Mouse (Mus musculus) cerebellum, adult 18-20 months (tissue): ENCODE measurements at regions not wholly inside any gene's neighbourhood (a gene's known extent, or its start where the extent isn't known, plus 50 kb on each side); places are given as distances from the start of the nearest gene placed in this dataset.
"Not testable (repeated sequence)": the region's sequence is repeated elsewhere in the genome, so short reads cannot be mapped to it uniquely, and the experiment has no call there.

Source experiments
- DNase-seq, 2 experiments: peaks; one replicate each; pipeline ENCODE4 v3.0.0; 2021

DNA sequence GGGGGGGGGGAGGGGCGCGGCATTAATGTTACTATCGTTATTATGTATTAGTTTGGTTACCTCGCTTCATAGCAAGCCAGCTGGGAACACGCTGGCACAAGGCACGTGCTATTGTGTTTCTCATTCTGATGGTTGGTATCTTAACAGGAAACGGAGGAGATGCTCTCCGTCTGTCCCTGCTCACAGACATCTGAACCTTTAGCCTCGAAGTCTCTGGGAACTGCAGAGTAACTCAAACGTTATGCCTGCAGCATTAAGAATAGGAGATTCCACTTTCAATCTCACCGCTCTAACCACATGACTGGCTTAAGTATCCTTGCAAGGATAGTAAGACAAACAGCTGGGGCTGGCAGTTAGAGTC lies 80.0 kb downstream of the Nfkbiz start:
- no peak for DNase-seq

DNA sequence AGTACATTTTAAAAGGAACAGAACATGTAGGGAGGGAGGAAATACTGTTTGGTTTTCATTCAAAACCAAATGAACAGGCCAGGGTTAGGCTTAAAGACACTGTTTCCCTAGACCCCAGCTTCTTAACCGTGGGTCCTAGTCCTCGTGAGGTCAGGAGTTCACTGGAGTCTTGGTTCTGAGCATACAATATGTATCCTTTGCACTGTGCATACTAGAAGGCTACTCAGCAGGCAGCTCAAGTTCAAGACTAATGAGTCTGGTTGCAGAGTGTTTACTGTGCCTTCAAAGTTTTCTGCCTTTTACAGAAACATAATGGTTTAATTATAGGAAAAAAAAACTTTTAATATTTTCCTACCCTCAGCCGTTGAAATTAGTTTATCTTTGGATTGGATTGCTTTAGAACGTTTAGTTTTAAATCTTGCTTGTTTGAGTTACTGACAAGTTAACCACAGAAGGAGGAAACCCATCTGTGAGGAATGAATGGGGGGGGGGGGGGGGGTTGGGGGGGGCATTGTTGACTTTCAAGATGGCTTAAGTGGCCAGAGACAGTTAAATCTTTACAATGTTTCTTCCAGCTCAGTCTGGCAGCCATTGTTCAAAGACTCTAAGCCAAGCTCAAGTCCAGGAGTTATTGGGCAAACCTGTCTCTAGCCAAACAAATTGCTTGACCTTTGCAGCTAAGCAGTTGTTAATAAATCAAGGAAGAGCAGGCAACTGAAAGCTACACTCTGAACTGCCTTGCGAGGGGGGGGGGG lies 80.6 kb downstream of the Nfkbiz start:
- no peak for DNase-seq

DNA sequence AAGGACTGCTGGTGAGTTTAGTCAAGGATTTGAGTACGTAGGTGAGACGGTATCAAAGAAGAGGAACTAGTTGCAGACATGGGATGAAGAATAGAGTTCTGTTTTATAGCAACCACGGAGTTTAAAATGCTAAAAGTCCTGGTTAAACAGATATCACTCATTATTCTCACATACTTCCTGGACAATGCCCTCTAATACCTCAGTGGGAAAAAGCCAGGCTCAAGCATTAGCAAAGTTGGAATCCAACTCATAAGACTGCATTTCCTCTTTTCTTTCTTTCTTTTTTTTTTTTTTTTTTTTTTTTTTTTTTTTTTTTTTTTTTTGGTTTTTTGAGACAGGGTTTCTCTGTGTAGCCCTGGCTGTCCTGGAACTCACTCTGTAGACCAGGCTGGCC lies 81.3 kb downstream of the Nfkbiz start:
- not testable (repeated sequence) for DNase-seq

DNA sequence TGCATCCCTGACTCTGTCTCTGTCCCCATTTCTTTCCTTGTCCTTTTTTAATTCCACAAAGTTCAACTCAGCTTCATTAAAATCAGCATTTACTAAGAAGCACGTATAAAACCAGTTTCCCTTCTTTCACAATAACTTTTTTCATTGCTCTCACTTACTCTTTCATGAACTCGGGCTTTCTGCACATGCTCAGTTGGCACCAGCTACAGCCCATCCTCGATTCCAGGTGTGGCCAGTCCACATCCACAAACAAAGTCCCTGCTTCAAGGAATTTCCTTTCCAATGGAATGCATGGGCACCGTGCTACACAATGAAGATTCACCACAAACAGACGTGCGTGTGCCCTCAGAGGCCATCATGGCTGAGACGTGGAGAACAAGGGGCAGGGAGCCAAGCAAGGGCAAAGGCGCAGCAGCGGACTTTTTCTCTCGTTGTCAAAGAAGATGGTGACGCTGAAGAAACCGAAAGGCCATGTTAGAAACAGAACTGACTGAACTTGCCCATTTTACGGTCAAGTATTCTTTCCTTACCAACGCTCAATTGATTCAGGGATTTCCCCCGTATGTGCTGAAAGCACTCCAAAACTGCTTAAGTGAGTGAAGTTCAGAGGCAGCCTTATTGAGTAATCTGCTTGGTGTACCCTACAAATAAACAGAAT lies 81.8 kb downstream of the Nfkbiz start:
- no peak for DNase-seq

DNA sequence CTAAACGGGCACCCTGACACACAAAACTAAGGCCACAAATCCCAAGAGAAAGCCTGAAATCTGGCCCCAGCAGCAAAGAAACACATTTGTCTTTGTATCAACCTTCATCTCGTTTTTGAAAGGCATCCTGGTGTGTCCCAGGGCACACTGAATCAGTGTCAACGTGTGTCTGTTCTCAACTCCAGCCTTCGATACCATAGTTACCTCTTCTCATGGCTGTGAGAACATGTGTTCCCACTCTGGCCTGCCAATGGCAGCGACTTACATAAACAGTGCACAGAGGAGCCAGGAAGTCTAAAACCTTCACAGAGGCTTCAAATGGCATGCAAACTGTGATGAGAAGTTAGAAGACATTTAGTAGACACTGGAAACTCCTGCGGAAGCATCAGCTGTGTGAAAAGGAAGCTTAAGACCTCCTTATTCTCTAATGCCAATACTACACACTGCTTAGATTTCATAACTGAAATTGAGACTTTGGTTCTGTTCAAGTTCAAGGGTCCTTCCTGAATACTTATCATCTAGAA lies 83.3 kb downstream of the Nfkbiz start:
- DNase-seq: no peak

DNA sequence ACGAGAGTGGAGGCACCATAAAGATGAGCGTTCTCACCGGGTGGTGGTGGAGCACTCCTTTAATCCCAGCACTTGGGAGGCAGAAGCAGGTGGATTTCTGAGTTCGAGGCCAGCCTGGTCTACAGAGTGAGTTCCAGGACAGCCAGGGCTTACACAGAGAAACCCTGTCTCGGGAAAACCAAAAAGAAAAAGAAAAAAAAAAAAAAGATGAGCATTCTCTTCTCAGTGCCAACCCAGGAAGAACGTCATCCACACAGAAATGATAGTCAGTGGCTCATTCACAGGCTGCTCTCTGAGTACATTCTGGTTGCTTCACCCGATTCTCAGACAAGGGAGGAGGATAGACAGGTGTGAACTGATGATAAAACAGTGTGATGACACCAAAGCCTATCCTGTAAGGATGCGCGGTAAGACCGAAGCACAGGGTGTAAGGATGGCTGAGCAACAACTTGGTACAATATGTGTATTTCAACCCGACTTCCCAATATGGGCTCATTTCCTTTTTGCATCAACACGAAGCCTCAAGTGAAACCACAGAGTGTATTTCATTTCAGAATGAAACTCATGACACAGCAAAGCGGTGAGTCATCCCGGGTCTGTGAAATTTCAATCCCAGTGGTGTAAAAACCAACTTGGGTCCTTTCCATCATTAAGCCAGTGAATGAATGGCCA lies 84.5 kb downstream of the Nfkbiz start:
- DNase-seq: no peak

DNA sequence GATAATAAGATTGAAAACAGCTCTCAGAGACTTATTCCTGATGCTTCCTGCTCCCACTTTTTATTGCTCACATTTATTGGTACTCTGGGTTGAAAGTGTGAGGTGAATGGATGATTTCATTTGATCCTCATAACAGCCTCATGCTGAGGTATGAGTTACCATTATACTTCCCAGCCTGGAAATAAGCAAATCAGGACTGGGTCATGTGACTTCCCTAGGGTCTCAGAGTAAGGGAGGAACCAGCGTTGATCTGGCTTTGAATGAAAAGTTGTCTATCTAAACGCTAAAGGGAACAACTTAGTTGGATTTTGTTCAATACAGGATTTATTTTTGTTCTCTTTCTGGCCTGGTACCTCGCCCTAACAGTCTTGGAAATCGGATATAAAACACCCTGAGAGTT lies 85.3 kb downstream of the Nfkbiz start:
- no peak for DNase-seq

DNA sequence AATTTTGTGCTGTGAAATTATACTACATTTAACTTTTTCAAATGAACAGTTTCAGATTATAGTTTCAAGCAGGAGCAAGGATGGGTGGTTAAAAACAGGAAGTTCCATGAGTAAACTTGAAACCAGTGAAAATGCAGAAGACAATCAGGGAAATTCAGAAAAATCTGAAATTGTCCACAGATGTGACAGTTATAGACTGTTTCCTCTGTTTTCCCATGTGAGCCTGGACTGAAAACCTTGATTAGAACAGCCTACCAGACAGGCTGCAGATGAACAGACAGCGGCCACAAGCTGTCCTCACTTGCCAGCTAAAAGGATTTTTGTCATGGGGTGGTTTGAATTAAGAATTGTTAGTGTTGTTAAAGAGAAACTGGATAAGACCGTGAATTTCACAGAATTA lies 91.4 kb downstream of the Nfkbiz start:
- no peak for DNase-seq

DNA sequence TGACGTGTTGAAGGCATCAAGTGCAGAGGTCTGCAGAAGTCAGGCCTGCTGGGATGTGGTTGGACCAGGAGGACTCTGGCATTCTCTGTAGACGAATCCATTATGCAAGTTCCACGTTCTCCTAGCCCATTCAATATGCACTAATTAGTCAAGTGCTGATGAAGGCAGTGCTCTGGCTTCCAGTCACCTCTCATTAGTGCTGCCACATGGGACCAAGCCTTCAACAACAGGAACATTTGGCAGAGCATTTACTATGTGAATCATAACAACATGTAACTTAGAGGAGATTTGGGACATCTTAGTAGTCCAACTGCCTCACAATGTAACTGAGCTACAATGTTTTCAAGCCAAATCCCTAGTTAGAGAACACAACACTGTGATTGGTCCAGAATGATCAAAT lies 92.5 kb downstream of the Nfkbiz start:
- DNase-seq: no peak

DNA sequence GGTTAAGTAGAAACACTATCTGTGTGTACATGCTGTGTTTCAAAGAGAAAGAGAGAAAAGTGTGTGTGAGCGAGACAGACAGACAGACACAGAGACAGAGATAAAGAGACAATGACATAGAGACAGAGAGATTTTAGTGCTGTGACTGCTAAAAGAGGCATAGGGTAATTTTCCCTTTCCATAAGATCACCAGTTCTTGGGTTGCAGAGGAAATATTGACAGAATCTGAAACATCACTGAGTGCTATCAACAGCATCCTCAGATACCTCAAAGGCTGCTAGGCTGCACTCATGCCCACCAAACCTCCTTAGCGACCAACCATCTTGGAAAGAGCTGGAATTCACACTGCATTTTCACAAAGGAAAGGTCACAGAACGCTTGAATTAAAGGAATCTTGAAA lies 93.6 kb downstream of the Nfkbiz start:
- no peak for DNase-seq

DNA sequence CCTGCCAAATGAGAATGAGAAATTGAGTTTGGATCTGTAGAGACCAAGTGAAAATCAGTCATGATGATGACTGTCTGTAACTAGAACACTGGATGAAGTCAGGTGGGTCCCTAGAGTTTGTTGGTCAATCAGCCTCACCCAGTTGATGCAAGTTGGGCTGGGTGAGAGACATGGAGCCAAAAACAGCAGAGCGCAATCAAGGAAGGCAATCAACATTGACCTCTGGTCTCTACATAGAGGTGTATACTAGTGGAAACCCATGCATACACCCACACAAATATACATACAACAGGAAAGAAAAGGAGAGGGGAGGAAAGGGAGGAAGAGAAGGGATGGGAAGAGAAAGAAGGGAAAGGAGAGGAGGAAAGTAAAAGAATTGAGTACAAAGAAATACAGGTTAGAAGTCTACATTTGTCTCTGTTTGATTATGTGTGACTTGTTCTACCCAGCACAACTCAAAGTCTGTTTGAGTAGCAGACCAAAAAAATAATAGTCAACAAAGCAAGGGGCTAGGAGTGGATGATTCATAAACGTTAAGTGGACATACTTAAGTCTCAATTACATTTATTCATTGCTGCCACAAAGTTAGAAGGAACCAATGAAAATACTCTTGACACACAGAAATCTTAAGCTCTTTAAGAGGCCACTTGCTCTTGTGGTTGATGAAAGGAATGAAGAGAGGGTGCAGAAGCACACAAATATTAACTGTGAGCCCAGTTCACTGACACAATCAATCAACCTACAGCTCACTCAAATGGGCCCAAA lies 97.4 kb downstream of the Nfkbiz start:
- DNase-seq: no peak

DNA sequence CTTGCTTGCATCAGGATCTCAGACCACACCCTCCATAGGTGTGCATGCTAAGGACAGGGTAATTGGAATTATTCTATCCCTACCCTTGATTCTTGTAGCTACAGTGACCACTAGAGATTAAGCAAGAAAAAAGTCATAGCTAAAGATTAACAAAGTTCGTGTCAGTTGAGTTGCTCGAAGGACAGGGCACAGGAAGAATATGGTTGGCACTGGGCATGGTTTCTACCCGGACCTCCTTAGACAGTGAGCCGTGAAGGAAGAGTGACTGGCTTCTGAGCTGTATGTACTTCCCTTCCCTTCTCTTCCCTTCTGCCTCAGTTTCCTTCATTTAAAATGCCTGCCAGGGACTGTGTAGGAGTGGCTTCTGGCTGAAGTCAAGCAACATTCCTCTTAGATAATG lies 100.0 kb downstream of the Nfkbiz start:
- no peak for DNase-seq

DNA sequence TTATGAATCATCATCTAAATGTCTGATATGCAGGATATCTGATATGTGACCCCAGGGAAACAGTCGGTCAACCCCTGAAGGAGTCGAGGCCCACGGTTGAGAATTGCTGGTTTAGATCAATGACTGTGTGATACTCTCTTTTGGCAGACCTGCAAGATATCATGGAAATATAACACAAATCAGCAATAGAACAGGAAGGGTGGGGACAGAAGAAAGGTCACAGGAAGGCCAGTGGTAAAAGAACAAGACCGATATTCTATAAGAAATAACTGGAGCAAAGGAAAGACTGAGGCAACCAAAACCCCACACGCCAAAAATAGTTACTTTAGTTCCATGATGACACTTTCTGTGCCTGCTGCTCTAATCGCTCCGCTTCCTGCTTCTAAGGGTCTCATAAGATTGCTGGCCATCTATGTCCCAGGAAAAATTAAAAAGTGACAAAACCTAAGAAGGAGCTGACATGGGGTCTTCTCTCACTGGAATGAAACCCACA lies 103.2 kb downstream of the Nfkbiz start:
- no peak for DNase-seq

DNA sequence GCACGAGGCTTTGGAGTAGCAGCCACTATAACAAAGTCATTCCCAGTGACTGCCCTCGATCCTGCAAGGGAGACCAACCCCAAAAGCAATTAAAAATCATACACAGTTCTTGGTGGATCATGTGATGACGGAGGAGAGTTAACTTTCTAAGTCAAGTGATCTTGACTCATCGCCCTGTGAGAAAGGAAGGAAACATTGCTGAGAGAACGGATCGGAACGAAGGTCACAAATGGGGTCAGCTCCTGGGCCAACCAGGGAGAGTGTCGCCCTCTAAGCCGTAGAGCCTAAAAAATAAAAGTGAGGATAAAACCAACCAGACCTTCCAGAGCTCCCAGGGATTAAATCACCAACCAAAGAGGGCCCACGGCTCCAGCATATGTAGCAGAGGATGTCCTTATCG lies 104.4 kb downstream of the Nfkbiz start:
- no peak for DNase-seq

DNA sequence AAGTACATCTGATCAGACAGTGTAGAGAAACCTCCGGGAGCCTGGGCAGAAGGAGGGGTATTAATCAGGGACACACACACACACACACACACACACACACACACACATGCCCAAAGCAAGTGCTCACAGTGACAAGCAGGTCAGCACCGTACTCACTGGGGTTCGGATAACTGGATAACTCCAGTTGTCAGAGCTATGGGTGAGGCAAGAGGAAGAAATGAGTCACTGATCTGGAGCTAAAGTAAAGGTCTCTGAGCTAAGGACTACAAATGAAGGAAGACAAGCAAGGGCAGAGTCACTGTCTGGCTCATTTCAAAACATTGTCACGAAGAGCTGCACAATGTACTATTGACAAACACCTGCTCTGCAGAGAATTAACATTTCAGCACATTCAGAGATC lies 104.9 kb downstream of the Nfkbiz start:
- DNase-seq: no peak

DNA sequence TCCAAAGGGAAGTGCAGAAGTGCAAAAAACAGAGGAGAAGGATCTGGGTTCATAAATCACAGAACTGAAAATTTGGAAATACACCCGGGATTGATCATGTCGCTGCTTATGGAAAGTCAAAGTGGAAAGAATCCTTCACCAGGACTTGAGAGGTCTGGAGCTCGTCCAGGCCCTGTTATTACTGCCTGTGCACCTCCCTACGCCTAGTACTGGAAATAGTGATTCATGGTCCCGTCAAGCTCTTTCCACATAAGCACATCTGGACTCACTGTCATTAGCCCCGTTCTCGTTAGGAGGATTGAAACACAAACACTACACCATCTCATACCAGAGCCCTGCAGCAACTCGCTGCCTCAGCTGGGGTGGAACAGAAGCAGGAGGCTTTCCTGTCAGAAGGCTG lies 107.7 kb downstream of the Nfkbiz start:
- DNase-seq: no peak

DNA sequence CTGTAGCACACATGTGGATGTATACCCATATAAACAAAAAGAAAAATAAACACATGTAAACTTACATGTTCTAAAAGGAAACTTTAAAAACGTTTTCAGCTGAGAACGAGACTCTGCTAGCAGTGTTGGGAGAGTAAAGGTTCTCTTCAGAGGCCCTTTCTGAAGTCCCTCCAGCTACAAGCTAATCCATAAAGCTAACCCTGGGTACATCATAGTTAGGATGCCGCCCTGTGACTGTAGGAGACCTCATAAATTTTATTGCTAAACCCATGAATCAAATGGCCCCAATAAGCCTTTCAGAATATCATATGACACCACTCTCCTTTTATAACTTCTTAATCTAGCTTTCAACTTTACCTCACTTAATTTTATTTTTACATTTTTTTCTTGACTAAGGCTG lies 112.2 kb downstream of the Nfkbiz start:
- DNase-seq: no peak

DNA sequence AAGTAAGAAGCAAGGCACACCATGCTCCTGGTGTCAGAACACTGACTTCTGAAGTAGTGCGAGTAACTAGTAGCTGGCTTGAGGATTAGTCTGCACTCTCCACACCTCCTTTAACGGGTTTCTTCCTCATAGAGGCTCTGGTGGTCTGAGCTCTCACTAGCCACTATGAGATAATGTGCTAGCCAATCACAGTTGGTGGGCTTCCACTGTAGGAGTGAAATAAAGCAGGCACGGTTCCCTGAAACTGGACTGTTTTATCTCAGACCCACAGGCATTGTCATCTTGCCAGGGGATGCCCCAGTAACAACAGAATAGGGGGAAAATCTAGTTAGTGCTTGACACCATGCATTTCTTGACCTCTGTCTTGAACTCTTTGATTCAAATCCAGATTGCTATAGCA lies 118.3 kb downstream of the Nfkbiz start:
- no peak for DNase-seq

DNA sequence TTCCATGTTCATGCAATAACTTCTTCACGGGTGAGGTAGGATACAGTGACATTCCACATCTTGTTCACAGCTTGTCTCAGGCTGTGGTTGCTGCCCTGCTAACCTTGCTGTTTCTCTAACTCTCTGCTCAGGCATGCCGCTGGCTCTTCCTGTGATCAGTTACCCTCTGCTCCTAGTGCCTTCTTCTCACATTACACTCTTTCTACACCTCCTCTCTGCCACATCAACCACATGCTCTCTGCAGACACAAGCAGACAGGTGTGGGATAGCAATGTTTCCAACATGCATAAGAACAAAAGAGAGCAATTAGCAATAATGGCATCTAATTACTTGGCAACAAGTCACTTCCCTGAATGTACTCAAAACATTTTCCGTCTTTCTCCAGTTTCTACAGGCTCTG lies 128.7 kb downstream of the Nfkbiz start:
- DNase-seq: no peak

DNA sequence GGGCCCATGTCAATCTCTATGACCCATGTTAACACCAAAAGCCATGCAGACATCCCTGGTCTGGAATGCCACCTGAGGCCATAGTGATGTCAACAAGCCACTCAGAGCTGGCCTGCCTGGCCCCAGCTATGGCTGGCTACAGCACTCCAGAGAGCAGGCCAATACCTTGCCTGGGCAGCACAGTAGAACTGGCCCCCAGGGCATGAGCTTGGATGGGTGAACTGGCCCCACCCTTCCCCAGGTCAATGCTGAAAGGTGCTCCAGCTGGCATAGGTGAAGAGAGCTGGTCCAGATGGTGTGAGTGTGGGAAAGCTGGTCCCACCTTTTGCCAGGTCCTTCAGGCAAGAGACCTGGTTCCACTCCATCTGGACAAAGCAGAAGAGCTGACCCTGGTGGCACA lies 132.2 kb downstream of the Nfkbiz start:
- DNase-seq: no peak

DNA sequence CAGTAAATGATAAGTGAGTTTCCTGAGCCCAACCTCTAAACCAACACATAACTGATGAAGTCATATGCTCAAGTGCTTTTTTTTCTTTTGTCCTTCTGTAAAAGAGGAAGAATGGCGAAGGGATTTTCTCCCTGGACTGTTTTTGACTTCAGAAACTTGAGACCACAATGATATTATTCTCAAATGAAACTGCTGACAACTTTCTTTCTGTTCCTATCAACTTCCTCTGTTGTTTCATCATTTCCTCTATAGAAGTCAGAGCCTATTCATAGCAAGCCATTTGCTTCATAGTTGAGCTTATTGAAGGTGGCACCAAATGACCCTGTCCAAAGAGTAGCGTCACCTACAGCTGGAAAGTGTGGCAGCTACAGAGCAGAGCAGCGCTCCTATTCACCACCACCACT lies 140.2 kb downstream of the Nfkbiz start:
- DNase-seq: no peak

DNA sequence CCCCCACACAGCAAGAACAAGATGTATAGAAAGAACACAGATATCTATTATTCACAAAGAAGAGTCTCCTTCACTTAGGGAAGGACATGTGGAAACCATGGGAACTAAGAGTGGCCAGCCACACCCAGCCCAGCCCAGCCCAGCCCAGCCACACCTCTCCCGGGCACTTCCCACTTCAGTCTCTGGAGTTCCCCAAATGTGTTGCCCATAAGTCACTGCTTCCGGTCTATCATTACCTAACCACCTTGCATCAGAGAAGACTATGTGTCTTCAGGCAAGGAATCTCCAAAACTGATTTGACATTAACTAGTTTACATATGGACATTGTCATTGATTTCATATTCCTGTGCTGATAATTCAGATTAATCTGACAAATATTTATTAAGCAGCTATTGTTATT lies 147.6 kb downstream of the Nfkbiz start:
- DNase-seq: no peak

DNA sequence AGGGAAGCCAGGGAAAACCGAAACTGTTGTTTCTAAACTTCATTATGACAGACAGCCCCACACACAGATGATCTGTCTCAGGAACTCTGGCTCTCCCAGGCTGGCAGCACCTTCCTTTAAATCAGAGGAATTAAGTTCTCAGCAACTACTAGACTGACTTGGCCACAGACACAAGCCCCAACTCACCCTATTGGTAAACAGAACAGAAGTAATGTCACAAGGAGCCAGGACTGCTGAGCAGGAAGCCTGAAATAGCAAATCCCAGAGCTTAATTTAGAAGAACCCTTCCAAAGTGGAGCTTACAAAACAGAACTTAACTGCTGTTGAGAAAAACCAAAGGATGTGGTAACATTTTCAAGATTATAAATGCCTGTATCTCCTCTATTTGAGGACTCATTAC lies 174.8 kb downstream of the Nfkbiz start:
- no peak for DNase-seq
